Mouse (Mus musculus): ENCODE measurements around the gene Taf10. TPM values are rescaled to one million over a fixed set of nuclear protein-coding genes. Genes with fewer than 3 reads are reported as not detected.

The Taf10 gene
- polyA plus RNA-seq, 1 experiment = 210 TPM

GRCm38 (mm10) chr7:105784556-105784955 lies 40.4 kb upstream of the Taf10 start:
- Histone ChIP-seq H3K4me3 (ENCODE audit: low read depth, low read length) (no peak overlapping the region), H3K9me3 (replicated peaks; ENCODE audit: control insufficient read depth, insufficient read depth, low read length, poor library complexity, severe bottlenecking) (no peaks in the 10 kb centered on the region), H3K27ac (ENCODE audit: insufficient read depth, low read length) (no peak overlapping the region), H3K36me3 (ENCODE audit: control insufficient read depth, insufficient read depth, low read length, poor library complexity, severe bottlenecking) (no peaks in the 10 kb centered on the region), H3K27me3 (ENCODE audit: control insufficient read depth, insufficient read depth, low read length, poor library complexity, severe bottlenecking) (peaks cover 17% of the 10 kb centered on the region), H3K9ac (ENCODE audit: low read depth, poor library complexity, severe bottlenecking) (no peak overlapping the region), H3K4me1 (ENCODE audit: control insufficient read depth, insufficient read depth, low read length) (peaks cover 3% of the 10 kb centered on the region)
- TF ChIP-seq POLR2A (IDR thresholded peaks at IDR 0.05; ENCODE audit: insufficient read depth, low read length) = no peak
- TF ChIP-seq EP300 (IDR thresholded peaks at IDR 0.05; ENCODE audit: insufficient read depth, low read depth, low read length) = no peak
- TF ChIP-seq CTCF (IDR thresholded peaks at IDR 0.05; ENCODE audit: low read depth, low read length) = no peak

DNA sequence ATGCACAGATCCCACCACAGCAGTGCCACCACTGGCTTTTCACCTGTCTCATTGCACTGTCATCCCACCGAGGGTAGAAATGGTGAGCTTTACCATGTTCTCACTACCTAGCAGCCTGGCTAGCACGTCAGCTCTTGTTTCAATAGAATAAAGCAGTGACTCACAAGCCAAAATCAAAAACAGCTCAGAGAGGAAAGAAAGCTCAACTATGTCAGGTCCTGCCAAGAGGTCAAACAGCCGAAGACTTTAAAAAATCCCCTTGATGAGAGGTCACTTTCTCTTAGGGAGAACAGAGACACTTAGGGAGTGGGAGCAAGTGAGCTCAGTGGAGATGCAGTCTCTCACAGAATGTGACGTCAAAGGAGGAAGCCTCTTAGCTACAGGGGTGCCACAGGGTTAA lies 39.7 kb upstream of the Taf10 start:
- Histone ChIP-seq H3K4me3 (ENCODE audit: low read depth, low read length) (no peak overlapping the region), H3K9me3 (replicated peaks; ENCODE audit: control insufficient read depth, insufficient read depth, low read length, poor library complexity, severe bottlenecking) (no peaks in the 10 kb centered on the region), H3K9ac (ENCODE audit: low read depth, poor library complexity, severe bottlenecking) (no peak overlapping the region), H3K4me1 (ENCODE audit: control insufficient read depth, insufficient read depth, low read length) (peaks cover 3% of the 10 kb centered on the region), H3K27ac (ENCODE audit: insufficient read depth, low read length) (no peak overlapping the region), H3K36me3 (ENCODE audit: control insufficient read depth, insufficient read depth, low read length, poor library complexity, severe bottlenecking) (no peaks in the 10 kb centered on the region), H3K27me3 (ENCODE audit: control insufficient read depth, insufficient read depth, low read length, poor library complexity, severe bottlenecking) (peaks cover 15% of the 10 kb centered on the region)
- TF ChIP-seq CTCF (IDR thresholded peaks at IDR 0.05; ENCODE audit: low read depth, low read length) (no peak), EP300 (IDR thresholded peaks at IDR 0.05; ENCODE audit: insufficient read depth, low read depth, low read length) (no peak), POLR2A (IDR thresholded peaks at IDR 0.05; ENCODE audit: insufficient read depth, low read length) (no peak)

GRCm38 (mm10) chr7:105778553-105779265 lies 34.5 kb upstream of the Taf10 start:
- H3K36me3 ChIP-seq (ENCODE audit: control insufficient read depth, insufficient read depth, low read length, poor library complexity, severe bottlenecking) = no peaks in the 10 kb centered on the region
- H3K4me3 ChIP-seq (ENCODE audit: low read depth, low read length) = no peak overlapping the region
- no peaks in the 10 kb centered on the region for H3K9me3 ChIP-seq (replicated peaks; ENCODE audit: control insufficient read depth, insufficient read depth, low read length, poor library complexity, severe bottlenecking)
- H3K4me1 ChIP-seq (ENCODE audit: control insufficient read depth, insufficient read depth, low read length) = no peaks in the 10 kb centered on the region
- H3K27ac ChIP-seq (ENCODE audit: insufficient read depth, low read length) = no peak overlapping the region
- no peak overlapping the region for H3K9ac ChIP-seq (ENCODE audit: low read depth, poor library complexity, severe bottlenecking)
- H3K27me3 ChIP-seq (ENCODE audit: control insufficient read depth, insufficient read depth, low read length, poor library complexity, severe bottlenecking) = no peaks in the 10 kb centered on the region
- no peak for TF ChIP-seq POLR2A (IDR thresholded peaks at IDR 0.05; ENCODE audit: insufficient read depth, low read length)
- TF ChIP-seq EP300 (IDR thresholded peaks at IDR 0.05; ENCODE audit: insufficient read depth, low read depth, low read length) = no peak
- no peak for TF ChIP-seq CTCF (IDR thresholded peaks at IDR 0.05; ENCODE audit: low read depth, low read length)

GRCm38 (mm10) chr7:105777797-105778552 lies 33.8 kb upstream of the Taf10 start:
- Histone ChIP-seq H3K27ac (ENCODE audit: insufficient read depth, low read length) (no peak overlapping the region), H3K36me3 (ENCODE audit: control insufficient read depth, insufficient read depth, low read length, poor library complexity, severe bottlenecking) (no peaks in the 10 kb centered on the region)
- TF ChIP-seq CTCF (IDR thresholded peaks at IDR 0.05; ENCODE audit: low read depth, low read length) = no peak
- no peak for TF ChIP-seq EP300 (IDR thresholded peaks at IDR 0.05; ENCODE audit: insufficient read depth, low read depth, low read length)
- no peak for TF ChIP-seq POLR2A (IDR thresholded peaks at IDR 0.05; ENCODE audit: insufficient read depth, low read length)

DNA sequence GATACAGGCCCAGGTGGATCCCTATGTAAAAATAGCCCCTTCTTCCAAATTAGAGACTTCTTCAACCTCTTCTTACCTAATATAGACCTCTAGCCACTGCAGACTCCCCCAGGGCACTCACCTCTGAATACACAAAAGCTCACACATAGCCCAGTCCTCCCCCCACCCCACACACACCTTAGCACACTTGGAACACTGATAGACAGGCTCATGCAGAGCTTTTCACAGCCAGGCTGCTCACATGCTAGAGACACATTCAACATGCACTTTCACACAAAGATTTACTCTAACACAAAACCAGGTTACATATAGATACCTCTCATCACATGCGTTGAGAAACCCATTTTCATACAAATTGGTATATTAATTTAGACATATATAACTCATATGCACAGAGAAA lies 33.2 kb upstream of the Taf10 start:
- no peak for TF ChIP-seq EP300 (IDR thresholded peaks at IDR 0.05; ENCODE audit: insufficient read depth, low read depth, low read length)
- TF ChIP-seq POLR2A (IDR thresholded peaks at IDR 0.05; ENCODE audit: insufficient read depth, low read length) = no peak
- TF ChIP-seq CTCF (IDR thresholded peaks at IDR 0.05; ENCODE audit: low read depth, low read length) = no peak
- Histone ChIP-seq H3K27me3 (ENCODE audit: control insufficient read depth, insufficient read depth, low read length, poor library complexity, severe bottlenecking) (no peaks in the 10 kb centered on the region), H3K4me1 (ENCODE audit: control insufficient read depth, insufficient read depth, low read length) (no peaks in the 10 kb centered on the region), H3K4me3 (ENCODE audit: low read depth, low read length) (no peak overlapping the region), H3K9ac (ENCODE audit: low read depth, poor library complexity, severe bottlenecking) (no peak overlapping the region), H3K27ac (ENCODE audit: insufficient read depth, low read length) (no peak overlapping the region), H3K36me3 (ENCODE audit: control insufficient read depth, insufficient read depth, low read length, poor library complexity, severe bottlenecking) (no peaks in the 10 kb centered on the region), H3K9me3 (replicated peaks; ENCODE audit: control insufficient read depth, insufficient read depth, low read length, poor library complexity, severe bottlenecking) (no peaks in the 10 kb centered on the region)

More at GRCm38 (mm10) chr7:105777797-105778552, 33.8 kb upstream of the Taf10 start:
- no peak overlapping the region for H3K4me3 ChIP-seq (ENCODE audit: low read depth, low read length)
- no peaks in the 10 kb centered on the region for H3K27me3 ChIP-seq (ENCODE audit: control insufficient read depth, insufficient read depth, low read length, poor library complexity, severe bottlenecking)
- no peak overlapping the region for H3K9ac ChIP-seq (ENCODE audit: low read depth, poor library complexity, severe bottlenecking)
- H3K4me1 ChIP-seq (ENCODE audit: control insufficient read depth, insufficient read depth, low read length) = no peaks in the 10 kb centered on the region
- H3K9me3 ChIP-seq (replicated peaks; ENCODE audit: control insufficient read depth, insufficient read depth, low read length, poor library complexity, severe bottlenecking) = no peaks in the 10 kb centered on the region

GRCm38 (mm10) chr7:105776026-105776425 lies 31.9 kb upstream of the Taf10 start:
- Histone ChIP-seq H3K36me3 (ENCODE audit: control insufficient read depth, insufficient read depth, low read length, poor library complexity, severe bottlenecking) (no peaks in the 10 kb centered on the region), H3K4me3 (ENCODE audit: low read depth, low read length) (no peak overlapping the region), H3K27ac (ENCODE audit: insufficient read depth, low read length) (no peak overlapping the region), H3K27me3 (ENCODE audit: control insufficient read depth, insufficient read depth, low read length, poor library complexity, severe bottlenecking) (no peaks in the 10 kb centered on the region), H3K4me1 (ENCODE audit: control insufficient read depth, insufficient read depth, low read length) (no peaks in the 10 kb centered on the region), H3K9me3 (replicated peaks; ENCODE audit: control insufficient read depth, insufficient read depth, low read length, poor library complexity, severe bottlenecking) (no peaks in the 10 kb centered on the region), H3K9ac (ENCODE audit: low read depth, poor library complexity, severe bottlenecking) (no peak overlapping the region)
- no peak for TF ChIP-seq POLR2A (IDR thresholded peaks at IDR 0.05; ENCODE audit: insufficient read depth, low read length)
- no peak for TF ChIP-seq CTCF (IDR thresholded peaks at IDR 0.05; ENCODE audit: low read depth, low read length)

Data from ES-Bruce4 (cell line).